Mouse (Mus musculus) mesoderm, embryonic 11.5 days (tissue): ENCODE data around the gene Acot7.
A peak's percentile ranks its signal among the peaks of the same experiment; 100 is the strongest.

Experiments used
- DNase-seq: peaks from one replicate; pipeline ENCODE4 v3.0.0-alpha.2; 2012; ENCODE audit warnings: low read depth, low spot score

Acot7 gene

GRCm38 (mm10) chr4:152151451-152151965, 26.4 kb upstream of the Acot7 start:
- no peak for DNase-seq

GRCm38 (mm10) chr4:152151966-152152544, 25.9 kb upstream of the Acot7 start, which contains the start of gene Espn:
Espn (minus strand) TSS chr4:152152371.
- peak; percentile 71 for DNase-seq

- peak; percentile 87 for DNase-seq
Observed at GRCm38 (mm10) chr4:152153771-152154177, 24.2 kb upstream of the Acot7 start.

GRCm38 (mm10) chr4:152155019-152155418, 22.9 kb upstream of the Acot7 start:
- DNase-seq = no peak

- DNase-seq = peak; percentile 60
Observed at GRCm38 (mm10) chr4:152157779-152158584, 20.0 kb upstream of the Acot7 start.

- DNase-seq = no peak
Observed at GRCm38 (mm10) chr4:152158585-152159284, 19.2 kb upstream of the Acot7 start, which contains the start of gene Hes2. Hes2 (plus strand) TSS chr4:152158867.

- DNase-seq = no peak
Observed at GRCm38 (mm10) chr4:152159285-152159678, 18.7 kb upstream of the Acot7 start.

- no peak for DNase-seq
Observed at GRCm38 (mm10) chr4:152160748-152161147, 17.2 kb upstream of the Acot7 start.

- no peak for DNase-seq
Observed at GRCm38 (mm10) chr4:152161601-152162000, 16.3 kb upstream of the Acot7 start.

- DNase-seq = no peak
Observed at GRCm38 (mm10) chr4:152162748-152163147, 15.2 kb upstream of the Acot7 start.

GRCm38 (mm10) chr4:152165036-152165931, 12.7 kb upstream of the Acot7 start:
- peak; percentile 77 for DNase-seq

GRCm38 (mm10) chr4:152168052-152168451, 9.9 kb upstream of the Acot7 start:
- DNase-seq = no peak

- no peak for DNase-seq
Observed at GRCm38 (mm10) chr4:152169103-152169502, 8.8 kb upstream of the Acot7 start.

GRCm38 (mm10) chr4:152170286-152170685, 7.6 kb upstream of the Acot7 start:
- DNase-seq = no peak

GRCm38 (mm10) chr4:152171543-152171942, 6.4 kb upstream of the Acot7 start:
- DNase-seq = peak; percentile 46

- DNase-seq = peak; percentile 86
Observed at GRCm38 (mm10) chr4:152173041-152173440, 4.9 kb upstream of the Acot7 start.

GRCm38 (mm10) chr4:152173956-152174355, 4.0 kb upstream of the Acot7 start:
- no peak for DNase-seq

GRCm38 (mm10) chr4:152176638-152177037, 1.3 kb upstream of the Acot7 start:
- no peak for DNase-seq

- no peak for DNase-seq
Observed at GRCm38 (mm10) chr4:152177174-152177536, 779 bp upstream of the Acot7 start.

GRCm38 (mm10) chr4:152178344-152178864, 470 bp downstream of the Acot7 start:
- no peak for DNase-seq
